Mouse (Mus musculus) gastrocnemius, postnatal 14 days (tissue): Measurements from ENCODE around the gene Ssh2. TPM values are rescaled to one million over a fixed set of nuclear protein-coding genes. Genes with fewer than 3 reads are reported as not detected.
"Not testable (repeated sequence)": the region's sequence is repeated elsewhere in the genome, so short reads cannot be mapped to it uniquely, and the experiment has no call there.

Experiments used
- DNase-seq: peaks from one replicate; pipeline ENCODE4 v3.0.0; 2021; ENCODE audit warnings: mixed read lengths
- intact Hi-C: fragments of 180-260 bp; cut with DNase I; formaldehyde crosslinking; loops from one replicate; pipeline ENCODE4 v1.15.1; 2025; ENCODE audit warnings: low total_unique reads
- total RNA-seq, 2 experiments: library from RNA; stranded (reverse); gene quantifications; 2 replicates each; pipeline ENCODE4 v1.2.3; 2021

Ssh2 gene
- total RNA-seq, 2 experiments from 2014 or later = 38.4 to 42.4 TPM

- intact Hi-C loops = loop anchor here (5.0 to 10.0 kb wide), 2 partner anchors 93 to 110 kb away; no protein-coding TSS in a partner anchor
- peak; percentile 46 for DNase-seq
These were observed 1.3 kb upstream of the Ssh2 start for GRCm38 (mm10) chr11:77214755-77215154.

GRCm38 (mm10) chr11:77215483-77215882 lies 604 bp upstream of the Ssh2 start:
- intact Hi-C loops = loop anchor here (10.0 kb wide), 1 partner anchor 111 kb away; no protein-coding TSS in a partner anchor

GRCm38 (mm10) chr11:77216761-77217130 lies 659 bp downstream of the Ssh2 start:
- DNase-seq = no peak
- intact Hi-C loops = loop anchor here (10.0 kb wide), 1 partner anchor 112 kb away; no protein-coding TSS in a partner anchor

More at GRCm38 (mm10) chr11:77215483-77215882, 604 bp upstream of the Ssh2 start:
- no peak for DNase-seq

DNA sequence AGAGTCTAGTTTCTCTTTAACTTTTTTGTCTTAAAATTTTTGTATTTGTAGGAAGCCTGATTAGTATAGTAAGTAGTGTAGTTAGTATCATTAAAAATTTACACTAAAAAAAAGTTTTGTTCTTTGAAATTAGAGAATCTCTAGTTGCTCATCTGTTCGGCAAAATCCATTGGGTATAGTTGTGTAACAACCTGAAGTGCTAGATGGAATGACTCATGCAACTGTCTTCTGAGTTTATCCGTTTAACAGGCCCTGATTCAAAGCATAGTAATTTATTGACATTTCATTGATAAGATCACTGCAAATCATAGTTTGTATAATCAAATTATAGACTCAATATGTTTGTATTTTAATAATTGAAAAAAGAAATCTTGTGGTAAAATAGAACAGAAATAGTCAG lies 14.7 kb downstream of the Ssh2 start:
- intact Hi-C loops = no loop called here
- DNase-seq = no peak

DNA sequence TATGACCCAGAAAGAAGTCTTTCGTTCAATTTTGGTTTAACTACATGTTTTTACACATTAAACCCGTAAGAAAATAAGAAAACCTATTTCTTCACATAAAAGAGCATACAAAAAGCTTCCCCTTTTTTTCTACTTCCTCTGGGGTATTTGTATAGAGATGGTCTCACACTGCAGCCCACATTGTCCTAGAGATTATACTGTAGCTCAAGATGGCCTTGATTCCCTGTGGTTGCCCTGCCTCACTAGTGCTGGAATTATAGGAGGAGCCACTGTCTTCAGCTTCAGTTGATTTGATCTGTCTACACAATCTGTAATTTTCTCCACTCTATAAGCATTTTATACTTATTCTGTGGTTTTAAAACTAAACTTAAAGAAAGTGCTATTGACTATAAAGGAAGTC lies 15.4 kb downstream of the Ssh2 start:
- intact Hi-C loops = no loop called here
- DNase-seq = no peak

GRCm38 (mm10) chr11:77235267-77235666 lies 19.2 kb downstream of the Ssh2 start:
- intact Hi-C loops = no loop called here
- DNase-seq = no peak

DNA sequence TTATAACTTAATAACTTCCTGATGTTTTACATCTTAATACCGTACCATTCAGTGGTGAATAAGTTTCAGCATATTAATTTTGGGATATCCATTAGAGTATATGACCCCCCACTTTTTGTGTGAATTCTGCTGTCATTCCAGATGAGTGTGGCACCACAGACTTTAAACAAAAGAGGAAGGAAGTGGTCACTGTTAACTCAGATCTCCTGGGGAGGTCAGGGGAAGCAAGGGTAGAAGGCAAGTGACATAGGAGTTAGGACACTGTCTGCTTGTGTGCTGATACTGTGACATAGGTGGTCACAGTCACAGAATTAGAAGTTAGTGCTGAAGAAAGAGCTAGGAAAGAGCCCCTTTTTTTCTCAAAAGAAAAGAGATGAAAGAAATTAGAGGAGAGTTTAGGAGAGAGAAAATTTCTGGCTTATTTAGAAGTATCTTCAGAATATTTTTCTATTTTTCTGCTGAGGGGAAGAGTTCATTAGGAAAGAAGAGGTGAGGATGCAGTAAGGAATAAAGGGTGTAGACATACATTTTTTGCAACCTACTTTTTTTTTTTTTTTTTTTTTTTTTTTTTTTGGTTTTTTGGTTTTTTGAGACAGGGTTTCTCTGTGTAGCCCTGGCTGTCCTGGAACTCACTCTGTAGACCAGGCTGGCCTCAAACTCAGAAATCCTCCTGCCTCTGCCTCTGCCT lies 23.7 kb downstream of the Ssh2 start:
- intact Hi-C loops = no loop called here

GRCm38 (mm10) chr11:77240466-77241246 lies 24.6 kb downstream of the Ssh2 start:
- intact Hi-C loops = no loop called here
- no peak for DNase-seq

More for the DNA sequence above, 23.7 kb downstream of the Ssh2 start:
- no peak for DNase-seq

- no peak for DNase-seq
These were observed 26.8 kb downstream of the Ssh2 start for GRCm38 (mm10) chr11:77242912-77243311.

DNA sequence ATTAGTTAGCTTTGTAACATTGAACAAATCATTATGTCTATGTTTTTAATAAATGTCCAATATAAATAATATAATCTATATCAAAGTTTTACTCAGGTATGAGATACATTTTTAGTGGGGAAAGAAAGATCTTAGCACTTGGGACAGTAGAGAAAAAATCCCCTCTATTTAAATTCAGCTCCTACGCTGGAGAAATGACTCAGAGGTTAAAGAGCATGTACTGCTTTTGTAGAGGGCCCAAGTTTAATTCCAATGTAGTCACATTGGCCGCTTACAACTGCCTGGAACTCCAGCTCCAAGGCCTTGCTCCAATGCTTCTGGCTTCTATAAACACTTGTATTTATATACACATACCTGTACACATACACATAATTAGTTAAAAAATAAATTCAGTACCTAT lies 36.7 kb downstream of the Ssh2 start:
- no peak for DNase-seq
- intact Hi-C loops = no loop called here

More at GRCm38 (mm10) chr11:77242912-77243311, 26.8 kb downstream of the Ssh2 start:
- intact Hi-C loops = no loop called here

DNA sequence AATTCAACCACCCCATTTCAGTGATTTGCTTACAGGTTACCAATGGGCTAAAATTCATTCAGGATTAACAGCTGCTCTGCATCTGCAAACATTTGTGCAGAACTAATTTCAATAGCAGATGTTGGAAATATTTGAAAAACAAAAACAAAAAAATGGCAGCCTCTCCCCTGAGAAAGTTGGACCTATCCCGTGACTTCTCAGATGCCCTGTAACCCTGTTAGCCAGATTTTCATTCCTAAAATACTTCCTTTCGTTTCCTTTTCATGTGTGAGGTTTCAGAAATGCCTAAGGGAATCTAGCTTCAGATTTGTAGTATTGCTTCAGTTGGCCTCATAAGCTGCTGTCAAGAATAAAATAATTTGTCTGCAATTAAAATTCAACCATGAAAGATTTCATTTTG lies 43.4 kb downstream of the Ssh2 start:
- DNase-seq = no peak
- intact Hi-C loops = no loop called here

DNA sequence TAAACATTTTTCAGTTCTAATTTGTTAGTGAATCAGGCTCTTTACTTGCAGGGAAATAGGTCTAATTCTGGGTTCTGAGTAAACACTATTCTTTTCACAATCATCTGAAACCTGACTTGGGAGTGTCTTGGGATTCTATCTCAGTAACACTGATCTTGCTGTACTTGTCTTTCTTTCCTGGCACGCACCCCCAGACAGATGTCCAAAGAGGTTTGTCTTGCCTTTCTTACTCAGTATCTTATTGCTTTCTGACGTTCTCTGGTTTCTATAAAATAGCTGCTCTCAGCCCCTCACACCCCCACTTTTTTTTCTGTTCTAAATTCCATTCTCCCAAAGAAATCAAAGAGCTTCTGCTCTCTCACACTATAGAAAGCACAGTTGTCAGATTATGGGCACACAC lies 51.3 kb downstream of the Ssh2 start:
- no peak for DNase-seq
- intact Hi-C loops = no loop called here

DNA sequence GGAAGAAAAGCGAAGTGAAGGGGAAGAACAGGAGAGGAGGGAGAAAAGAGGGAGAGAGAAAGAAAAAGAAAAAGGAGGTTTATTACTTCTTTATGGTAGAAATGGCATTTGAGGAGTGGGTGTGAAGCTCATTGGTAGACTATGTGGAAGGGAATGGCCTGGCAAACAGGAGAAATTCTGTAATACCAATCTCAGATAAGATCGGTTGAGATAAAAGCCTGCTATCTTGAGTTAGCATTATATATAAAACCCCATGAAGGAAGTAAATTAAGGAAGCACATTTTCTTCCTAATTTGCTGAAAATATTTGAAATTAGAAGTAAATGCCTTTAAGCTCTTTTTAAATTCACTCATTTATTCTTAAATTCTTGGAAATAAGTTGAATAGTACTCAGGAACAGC lies 59.9 kb downstream of the Ssh2 start:
- intact Hi-C loops = no loop called here
- DNase-seq = no peak

DNA sequence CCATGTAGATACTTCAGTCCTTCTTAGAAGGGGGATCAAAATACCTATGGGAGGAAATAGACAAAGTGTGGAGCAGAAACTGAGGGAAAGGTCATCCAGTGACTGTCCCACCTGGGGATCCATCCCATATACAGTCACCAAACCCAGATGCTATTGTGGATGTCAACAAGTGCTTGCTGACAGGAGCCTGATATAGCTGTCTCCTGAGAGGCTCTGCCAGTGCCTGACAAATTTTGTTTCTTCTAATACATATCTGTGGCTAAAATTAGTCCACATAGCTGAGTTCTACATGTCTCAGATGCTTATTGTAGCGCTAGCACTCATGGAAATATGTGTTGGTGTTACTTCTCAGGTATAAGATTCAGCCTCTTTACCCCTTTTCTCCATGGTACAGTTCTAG lies 62.5 kb downstream of the Ssh2 start:
- intact Hi-C loops = not testable (repeated sequence)

DNA sequence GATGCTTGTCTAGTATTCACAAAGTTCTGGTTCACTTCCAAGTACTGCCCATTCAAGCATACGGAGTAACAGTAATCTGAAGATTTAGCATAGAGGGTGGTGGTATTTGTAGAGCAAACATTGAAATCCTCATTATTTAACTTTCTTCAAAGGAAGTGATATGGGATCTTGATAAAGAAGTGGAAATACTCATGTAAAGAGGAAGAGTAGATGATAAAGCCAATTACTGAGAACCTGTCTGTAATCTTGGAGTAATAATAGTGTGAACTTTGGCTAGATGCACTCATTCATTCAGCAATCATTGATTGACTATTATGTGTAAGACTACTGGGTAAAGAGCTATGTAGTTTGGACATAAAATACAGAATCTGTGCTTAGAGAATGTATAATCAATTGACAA lies 64.1 kb downstream of the Ssh2 start:
- intact Hi-C loops = no loop called here

More for the DNA sequence above, 62.5 kb downstream of the Ssh2 start:
- DNase-seq = not testable (repeated sequence)

DNA sequence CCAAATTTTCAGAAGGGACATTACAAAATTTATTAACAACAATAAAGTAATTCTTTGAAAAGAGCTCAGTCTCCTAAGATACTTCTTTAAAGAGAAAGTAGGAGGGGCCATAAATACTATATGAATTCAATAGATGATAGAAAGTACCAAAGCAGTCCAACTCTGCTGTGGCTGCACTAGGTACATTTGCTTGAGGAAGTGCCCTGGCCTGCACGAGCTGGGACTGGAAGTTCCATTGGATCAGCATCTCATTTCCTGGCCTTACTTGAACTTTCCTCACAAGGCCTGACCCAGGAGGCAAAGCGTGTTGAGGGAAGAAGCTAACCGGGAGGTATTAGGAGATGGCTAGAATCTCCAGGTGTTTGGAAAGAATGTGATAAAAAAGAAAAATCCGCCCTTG lies 75.4 kb downstream of the Ssh2 start:
- no peak for DNase-seq
- intact Hi-C loops = no loop called here

More for the DNA sequence above, 64.1 kb downstream of the Ssh2 start:
- no peak for DNase-seq

DNA sequence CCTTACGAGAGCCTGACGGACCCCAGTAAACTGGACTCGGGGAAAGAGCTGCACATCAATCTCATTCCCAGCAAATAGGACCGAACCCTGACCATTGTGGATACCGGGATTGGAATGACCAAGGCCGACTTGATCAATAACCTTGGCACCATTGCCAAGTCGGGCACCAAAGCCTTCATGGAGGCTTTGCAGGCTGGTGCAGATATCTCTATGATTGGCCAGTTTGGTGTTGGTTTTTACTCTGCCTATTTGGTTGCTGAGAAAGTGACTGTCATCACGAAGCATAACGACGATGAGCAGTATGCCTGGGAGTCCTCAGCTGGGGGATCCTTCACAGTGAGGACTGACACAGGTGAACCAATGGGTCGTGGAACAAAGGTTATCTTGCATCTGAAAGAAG lies 77.6 kb downstream of the Ssh2 start:
- intact Hi-C loops, DNase-seq: not testable (repeated sequence)

DNA sequence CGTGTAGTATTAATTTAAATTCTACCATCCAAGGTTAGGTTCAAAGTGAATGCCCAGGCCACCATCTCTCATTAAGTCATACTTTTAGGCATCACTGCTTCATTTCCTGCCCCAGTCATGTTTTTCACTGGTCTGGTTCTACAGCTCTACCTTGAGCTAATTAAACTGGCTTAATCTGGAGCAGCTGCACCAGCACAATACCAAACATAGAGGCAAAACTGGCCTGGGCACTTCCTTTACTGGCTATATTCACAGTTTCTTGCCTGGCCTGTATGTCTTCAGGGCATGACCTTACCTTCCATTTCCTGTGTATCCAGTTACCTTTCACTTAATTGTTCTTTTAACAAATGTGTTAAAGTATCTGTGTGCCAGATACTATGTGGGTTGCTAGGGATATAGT lies 81.2 kb downstream of the Ssh2 start:
- intact Hi-C loops = no loop called here
- no peak for DNase-seq

- intact Hi-C loops = loop anchor here (5.0 kb wide), 2 partner anchors 95 to 205 kb away; no protein-coding TSS in a partner anchor
- no peak for DNase-seq
These were observed 91.1 kb downstream of the Ssh2 start for GRCm38 (mm10) chr11:77307205-77307604.

DNA sequence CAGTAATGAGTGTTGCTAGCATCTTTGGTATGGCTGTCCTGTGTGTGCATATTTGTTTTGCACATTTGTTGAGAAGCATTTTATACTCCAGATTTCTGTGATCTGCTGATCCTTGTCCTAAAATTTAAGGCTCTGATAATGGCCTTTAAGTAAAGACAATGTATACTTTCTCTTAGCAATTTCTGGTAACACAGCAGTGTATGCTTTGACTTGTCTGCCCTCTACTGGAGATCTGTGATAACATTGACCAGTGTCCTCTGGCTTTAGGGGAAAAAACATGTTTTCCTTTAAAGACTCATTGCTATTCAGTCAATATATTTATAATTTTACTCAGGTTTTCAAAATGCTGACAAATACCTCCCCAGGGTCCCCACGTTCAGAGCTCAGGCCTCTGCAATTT lies 92.4 kb downstream of the Ssh2 start:
- intact Hi-C loops = loop anchor here (5.0 kb wide), 2 partner anchors 96 to 206 kb away; no protein-coding TSS in a partner anchor
- no peak for DNase-seq
